Mouse (Mus musculus): ENCODE results near the gene Ngef.

DNA sequence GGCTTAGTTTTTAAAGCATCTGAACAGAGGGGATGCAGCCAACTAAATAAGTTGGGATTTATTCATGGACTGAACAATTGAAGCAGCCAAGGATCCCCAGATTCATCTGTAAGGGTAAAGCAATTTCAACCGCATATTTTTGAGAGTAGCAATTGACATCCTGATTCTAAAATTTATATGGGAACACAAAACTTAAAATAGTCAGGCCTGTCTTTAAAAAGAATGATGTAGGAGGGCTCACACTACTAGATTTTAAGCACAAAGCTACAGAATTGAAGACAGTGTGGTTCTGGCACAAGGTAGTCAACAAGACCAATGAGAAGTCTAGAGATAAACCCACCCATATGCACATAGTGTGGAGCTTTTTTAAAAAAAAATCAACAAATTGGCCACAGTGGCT lies 36.7 kb downstream of the Ngef start:
- TF ChIP-seq CTCF (conservative IDR thresholded peaks at IDR 0.05; ENCODE audit: insufficient read depth, insufficient read length, low read depth, low read length) (no peak), POLR2A (IDR thresholded peaks at IDR 0.05; ENCODE audit: low read depth, low read length) (no peak)
